Mouse (Mus musculus) left cerebral cortex, adult 11 months (tissue): ENCODE measurements around the gene Gm10974.
A peak's percentile ranks its signal among the peaks of the same experiment; 100 is the strongest.

Experiments used
- DNase-seq: peaks from one replicate; pipeline ENCODE4 v3.0.0; 2022; ENCODE audit warnings: low spot score

Gene Gm10974

DNA sequence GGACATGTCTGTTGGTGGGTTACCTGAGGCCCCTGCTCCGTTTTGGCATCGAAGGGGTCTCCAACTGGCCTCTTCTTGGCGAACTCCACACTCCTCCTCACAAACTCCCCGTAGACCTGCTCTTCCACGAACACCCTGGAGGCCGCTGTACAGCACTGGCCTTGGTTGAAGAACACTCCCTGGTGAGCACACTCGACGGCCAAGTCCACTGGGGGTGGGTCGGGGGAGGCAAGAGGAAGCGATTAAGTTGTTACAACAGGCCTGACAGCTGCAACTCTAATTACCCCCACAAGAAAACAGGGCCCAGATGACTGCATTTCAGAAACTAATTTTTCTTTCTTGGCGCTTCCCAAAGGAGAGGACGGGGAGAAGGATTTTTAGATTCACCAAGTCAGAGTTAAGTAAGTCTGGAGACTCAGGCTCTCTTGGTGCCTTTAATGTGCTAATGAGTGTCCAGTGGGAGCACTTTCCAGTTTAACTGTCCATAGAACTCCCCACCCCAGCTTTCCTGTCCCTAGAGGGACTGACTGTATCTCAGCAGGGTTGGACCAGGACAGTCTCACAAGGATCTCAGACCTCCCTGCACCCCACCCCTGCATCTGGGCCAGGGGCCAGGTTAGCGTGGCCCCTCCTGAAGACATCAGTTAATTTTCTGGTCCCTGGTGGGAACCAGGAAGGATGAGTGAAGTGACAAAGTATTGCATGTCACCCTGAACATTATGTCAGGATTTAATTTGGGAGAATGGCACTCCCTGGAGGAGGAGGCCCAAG lies 40.4 kb downstream of the Gm10974 start:
- no peak for DNase-seq

DNA sequence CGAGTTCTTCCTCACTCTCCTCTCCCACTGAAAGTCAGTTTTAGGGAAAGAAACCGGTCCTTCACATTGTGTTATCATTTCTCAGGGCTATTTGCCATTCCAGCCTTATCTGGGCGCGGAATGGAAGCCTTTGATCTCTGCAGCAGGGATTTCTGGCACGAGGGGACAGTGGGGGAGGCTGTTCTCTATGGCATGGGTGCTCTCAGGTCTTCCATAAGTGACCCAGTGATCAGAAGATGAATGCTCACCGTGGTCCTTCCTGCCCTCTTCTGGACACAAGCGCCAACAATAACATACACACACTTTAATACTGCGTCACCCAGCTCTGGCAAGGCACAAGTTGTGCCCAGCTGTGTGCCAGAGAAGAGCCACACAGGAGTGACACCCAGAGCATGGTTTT lies 41.3 kb downstream of the Gm10974 start:
- no peak for DNase-seq

DNA sequence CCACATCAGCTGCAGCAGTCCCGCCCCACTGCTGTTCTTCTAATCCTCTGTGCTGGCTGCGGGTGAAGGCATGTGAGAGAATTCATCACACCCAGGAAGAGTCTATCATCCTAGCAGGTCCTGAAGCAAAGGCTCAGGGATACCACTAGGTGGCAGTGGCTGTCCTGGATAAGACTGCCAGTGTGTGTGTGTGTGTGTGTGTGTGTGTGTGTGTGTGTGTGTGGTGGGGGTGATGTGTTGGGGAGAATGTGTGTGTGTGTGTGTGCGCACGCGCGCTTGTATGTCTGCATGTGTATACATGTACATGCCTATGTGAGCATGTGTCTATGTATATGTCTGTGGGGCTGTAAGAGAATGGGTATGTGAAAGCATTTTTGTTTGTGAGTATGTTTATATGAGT lies 43.7 kb downstream of the Gm10974 start:
- DNase-seq: no peak

DNA sequence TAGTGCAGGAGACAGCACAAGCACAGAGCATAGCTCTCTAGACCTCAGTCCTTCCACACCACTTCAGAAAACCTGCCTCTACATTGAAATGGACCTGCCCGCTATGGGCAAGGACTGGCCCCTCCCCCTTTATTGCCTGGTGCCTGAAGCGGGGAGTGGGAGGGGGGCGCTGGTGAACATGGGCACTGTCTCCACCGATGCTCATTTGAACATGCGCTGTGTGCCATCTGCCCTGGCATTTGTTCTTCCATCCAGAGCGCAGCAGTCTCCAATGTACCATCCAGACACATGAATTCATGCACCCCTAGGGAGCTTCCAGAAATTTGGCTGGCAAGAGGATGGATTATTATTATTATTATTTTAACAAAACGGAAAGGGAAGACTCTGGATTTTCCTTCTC lies 47.4 kb downstream of the Gm10974 start:
- no peak for DNase-seq

DNA sequence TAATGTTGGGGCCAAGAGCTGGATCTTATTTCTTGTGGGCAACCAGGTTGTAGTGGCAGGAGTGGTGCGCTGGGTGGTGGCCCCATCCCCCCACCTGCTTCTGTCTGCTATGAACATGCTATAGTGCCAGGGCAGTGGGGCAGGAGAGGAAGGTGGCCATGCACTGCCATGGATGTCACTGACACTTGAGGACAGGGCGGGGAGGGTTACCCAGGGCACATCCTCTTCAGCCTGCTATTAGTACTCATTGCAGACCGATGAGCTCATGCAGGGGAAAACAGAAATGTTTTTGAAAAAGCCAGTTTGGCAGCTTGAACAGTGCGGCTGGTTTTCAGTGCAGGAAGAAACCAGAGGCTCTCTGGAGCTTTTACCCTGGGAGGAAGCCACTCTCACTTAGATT lies 51.1 kb downstream of the Gm10974 start:
- DNase-seq: no peak

DNA sequence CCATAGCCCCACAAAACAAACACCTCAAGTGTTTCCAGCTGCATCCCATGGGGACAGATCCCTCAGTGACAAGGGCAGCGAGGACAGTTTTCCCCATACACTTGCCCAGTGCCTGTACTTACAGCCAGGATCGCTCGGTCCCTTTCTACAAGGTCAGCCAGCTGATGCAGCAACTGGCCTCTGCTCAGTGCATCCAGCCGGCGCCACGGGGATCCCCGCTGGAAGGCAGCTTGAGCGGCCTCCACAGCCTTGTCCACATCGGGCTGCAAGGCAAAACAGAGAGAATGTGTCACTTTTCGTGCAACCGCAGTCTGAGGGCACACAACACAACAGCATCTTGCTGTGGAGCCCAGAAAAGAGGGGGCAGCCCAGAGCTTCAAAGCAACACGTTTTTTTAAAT lies 53.3 kb downstream of the Gm10974 start:
- no peak for DNase-seq

DNA sequence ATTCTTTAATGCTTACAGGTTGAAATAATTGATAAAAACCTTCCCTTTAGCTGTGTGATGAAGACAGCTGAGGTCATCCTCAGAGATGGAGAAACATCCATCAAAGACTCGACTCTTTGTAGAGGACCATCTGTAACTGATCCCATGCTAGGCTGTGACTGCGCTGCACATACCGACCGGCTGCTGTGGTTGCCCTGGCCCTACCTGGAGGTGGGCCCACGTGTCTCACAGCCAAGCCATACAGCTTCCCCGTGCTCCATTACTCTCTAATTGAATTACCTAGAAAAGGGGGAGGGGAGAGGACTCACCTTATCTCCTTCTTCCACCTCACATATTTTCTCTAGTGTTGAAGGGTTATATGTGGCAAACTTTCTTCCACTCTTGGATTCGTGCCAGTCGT lies 56.2 kb downstream of the Gm10974 start:
- no peak for DNase-seq

DNA sequence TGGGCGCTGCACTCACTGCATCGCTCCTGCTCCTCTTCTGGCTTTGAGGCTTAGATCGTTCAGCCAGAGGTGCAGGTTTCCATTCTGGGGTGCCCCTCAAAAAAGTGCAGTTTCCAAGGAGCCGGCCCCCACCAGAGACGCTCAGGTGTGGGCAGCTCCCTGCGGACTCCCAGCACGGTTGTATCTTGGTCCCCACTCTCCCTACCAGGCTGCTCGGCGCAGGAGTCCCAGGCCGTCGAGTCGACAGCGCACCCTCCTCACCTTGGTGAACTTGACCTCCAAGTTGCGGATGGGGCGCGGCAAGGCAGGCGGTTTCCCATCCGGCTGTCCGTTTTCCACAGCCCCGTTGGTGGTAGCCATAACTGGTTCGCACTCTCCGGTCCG lies 61.3 kb downstream of the Gm10974 start:
- DNase-seq: no peak

DNA sequence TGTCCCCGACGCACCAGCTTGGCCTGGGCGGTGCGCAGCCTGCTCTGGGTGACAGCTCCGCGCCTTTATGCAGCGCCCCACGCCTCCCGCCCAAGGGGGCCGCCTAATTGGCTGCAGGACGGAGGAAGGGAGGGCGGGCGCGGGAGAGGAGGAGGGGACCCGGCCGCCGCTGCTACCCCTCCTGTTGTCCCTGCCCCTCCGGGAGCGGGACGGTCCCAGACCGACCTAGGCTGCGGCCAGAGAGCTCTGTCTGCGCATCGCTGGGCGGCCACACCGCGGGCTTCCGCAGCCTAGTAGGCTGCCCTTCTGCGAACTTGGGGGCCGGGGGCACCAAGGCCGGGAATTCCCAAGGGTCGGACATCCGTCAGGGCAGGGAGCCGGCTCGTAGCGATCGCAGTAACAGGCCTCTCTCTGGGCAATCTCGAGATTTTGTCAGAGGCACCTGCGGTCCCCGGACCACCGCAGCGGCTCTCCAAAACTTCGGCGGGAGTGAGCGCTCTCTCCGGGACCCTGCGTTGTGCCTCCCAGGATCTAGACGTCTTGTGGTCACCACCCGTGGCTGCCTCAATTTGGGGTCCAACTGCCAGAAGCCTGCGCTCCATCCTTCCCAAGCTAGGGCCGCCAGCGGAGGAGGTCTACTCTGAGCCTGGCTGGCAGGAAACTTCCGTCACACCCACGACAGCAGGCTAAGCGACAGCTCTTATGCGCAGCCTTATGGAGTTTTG lies 61.9 kb downstream of the Gm10974 start, which contains the start of gene Aldh1a3:
Gene Aldh1a3, minus strand, starts transcription at position 81 of the 725 bp plus-strand sequence.
- DNase-seq: no peak

DNA sequence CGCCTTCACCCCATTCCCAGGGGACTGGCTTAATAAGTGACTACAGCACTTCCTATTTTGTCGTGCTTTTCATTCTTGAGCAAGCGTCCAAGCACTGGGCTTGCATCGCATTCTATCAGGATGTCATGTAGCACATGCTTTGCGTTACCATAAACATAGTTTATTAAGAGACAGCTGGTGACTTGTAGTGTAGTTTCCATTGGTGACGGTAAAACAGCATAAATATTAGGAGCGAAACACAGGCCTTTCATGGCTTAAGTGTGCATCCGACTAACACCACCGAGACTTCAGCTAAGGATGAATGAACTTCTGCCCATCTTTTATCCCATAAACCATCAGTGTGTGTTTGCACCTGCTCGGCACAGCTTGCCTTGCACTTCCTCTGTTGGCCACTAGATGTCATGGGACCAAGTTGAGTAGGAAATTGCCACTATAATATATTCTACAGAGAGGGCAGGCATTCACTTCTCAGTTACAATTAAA lies 68.8 kb downstream of the Gm10974 start:
- DNase-seq: peak; percentile 22
